Mouse (Mus musculus) forebrain, embryonic 14.5 days (tissue): Measurements from ENCODE around the gene Tgfbr2. TPM values are rescaled to one million over a fixed set of nuclear protein-coding genes. Genes with fewer than 3 reads are reported as not detected.

Source experiments
- ATAC-seq: fragments of 200-750 bp; cut with Nextera tagmentation; 2 replicates; pipeline ENCODE4 v1.8.0; 2017; ENCODE audit warnings: mild to moderate bottlenecking, moderate library complexity
- DNase-seq: peaks from one replicate; pipeline ENCODE4 v3.0.0-alpha.2; 2015; ENCODE audit warnings: low spot score
- H3K27ac ChIP-seq: fragments of 300-500 bp; sonication (generic); 2 replicates; pipeline ENCODE4 v1.5.1; 2014; ENCODE audit warnings: low read depth, mild to moderate bottlenecking, control low read depth, low read length, moderate library complexity
- H3K27me3 ChIP-seq: fragments of 300-500 bp; sonication (generic); replicated peaks from 2 replicates; pipeline ENCODE4 v1.6.1; 2014; ENCODE audit warnings: low read length, control low read depth, mixed read lengths; ENCODE audit not compliant: control insufficient read depth, insufficient read depth
- H3K36me3 ChIP-seq: fragments of 300-500 bp; sonication (generic); 2 replicates; pipeline ENCODE4 v1.6.1; 2014; ENCODE audit warnings: low read length, control low read depth; ENCODE audit not compliant: control insufficient read depth, insufficient read depth
- H3K4me1 ChIP-seq: fragments of 300-500 bp; sonication (generic); 2 replicates; pipeline ENCODE4 v1.6.1; 2014; ENCODE audit warnings: antibody characterized with exemption, low read length, control low read depth; ENCODE audit not compliant: control insufficient read depth, insufficient read depth
- H3K4me2 ChIP-seq: fragments of 300-500 bp; sonication (generic); 2 replicates; pipeline ENCODE4 v1.6.1; 2014; ENCODE audit warnings: mild to moderate bottlenecking, control low read depth, low read length
- H3K4me3 ChIP-seq: fragments of 300-500 bp; sonication (generic); 2 replicates; pipeline ENCODE4 v1.5.1; 2014; ENCODE audit warnings: low read depth, low read length, control low read depth
- H3K9ac ChIP-seq: fragments of 300-500 bp; sonication (generic); 2 replicates; pipeline ENCODE4 v1.6.1; 2014; ENCODE audit warnings: mild to moderate bottlenecking, low read length, control low read depth, moderate library complexity
- H3K9me3 ChIP-seq: fragments of 300-500 bp; sonication (generic); replicated peaks from 2 replicates; pipeline ENCODE4 v1.6.1; 2016; ENCODE audit warnings: low read length, control low read depth, mixed read lengths; ENCODE audit not compliant: control insufficient read depth
- WGBS: fragments of 180-500 bp; shearing (Covaris S2); extraction: QIAGEN DNeasy Blood & Tissue Kit; methylation state at CpG from one replicate; pipeline ENCODE4 v1.1.7; 2014; 5-methylcytosine and 5-hydroxymethylcytosine counted together
- polyA plus RNA-seq: library from polyadenylated mRNA; unstranded; fragments of >200 nt; fragmentation: Nextera tagmentation; extraction: Ambion mirVana; gene quantifications from 2 replicates; pipeline ENCODE4 v1.2.1, GENCODE M21; 2014

The Tgfbr2 gene
- polyA plus RNA-seq, 1 experiment from 2014 or later: 5.5 TPM

DNA sequence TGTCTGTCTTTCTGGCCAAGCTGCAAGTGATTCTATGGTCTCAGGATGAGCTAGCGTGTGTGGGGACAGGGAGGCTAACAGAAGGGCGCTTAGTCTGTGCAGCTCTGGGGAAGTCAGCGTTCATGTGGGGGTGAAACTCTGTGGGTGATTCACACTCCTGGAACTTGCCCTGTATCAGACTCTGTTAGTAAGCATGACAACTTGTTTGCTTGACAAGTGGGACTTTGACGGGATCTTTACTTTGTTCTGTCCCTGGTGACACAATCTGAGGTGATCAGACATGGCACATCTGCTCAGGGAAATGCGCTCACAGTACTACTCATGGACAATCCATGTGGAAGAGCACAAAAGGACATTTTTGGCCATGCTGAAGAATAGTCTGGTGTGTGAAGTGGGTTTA is 87.9 kb downstream of the Tgfbr2 start:
- no peak for ATAC-seq
- Histone ChIP-seq H3K4me3 (no peak overlapping the region), H3K4me2 (no peak overlapping the region), H3K27ac (no peak overlapping the region), H3K27me3 (no peaks in the 10 kb centered on the region), H3K9ac (no peak overlapping the region), H3K36me3 (no peaks in the 10 kb centered on the region), H3K9me3 (no peaks in the 10 kb centered on the region), H3K4me1 (peaks cover 4% of the 10 kb centered on the region; the same call in 1 of the 2 replicates)
- DNase-seq: no peak
- WGBS: 93% methylated on average over 5 of the region's 5 CpGs

DNA sequence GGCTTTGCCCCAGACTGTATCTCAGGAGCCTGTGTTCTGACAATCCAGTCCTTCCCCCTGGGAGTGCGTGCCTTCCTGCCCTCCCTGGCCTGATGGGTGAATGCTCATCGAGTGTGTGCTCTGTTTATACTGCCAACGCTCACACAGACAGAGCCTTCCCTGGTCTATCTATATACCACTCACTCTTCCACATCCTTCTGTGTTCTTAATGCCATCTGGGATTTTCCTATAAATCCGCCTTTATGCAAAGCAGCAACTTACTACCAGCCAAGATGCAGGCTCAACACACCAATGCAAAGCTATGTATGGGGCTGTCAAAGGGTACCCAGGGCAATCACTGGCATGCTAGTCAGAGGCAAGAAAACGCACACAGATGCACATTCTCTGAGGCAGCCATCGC is 89.2 kb downstream of the Tgfbr2 start:
- Histone ChIP-seq H3K4me1 (peaks cover 4% of the 10 kb centered on the region; the same call in 1 of the 2 replicates), H3K36me3 (no peaks in the 10 kb centered on the region), H3K4me2 (no peak overlapping the region), H3K4me3 (no peak overlapping the region), H3K9me3 (no peaks in the 10 kb centered on the region), H3K27ac (no peak overlapping the region), H3K27me3 (no peaks in the 10 kb centered on the region), H3K9ac (no peak overlapping the region)
- 82% methylated on average over 6 of the region's 6 CpGs for WGBS
- DNase-seq (peak; percentile 33), ATAC-seq (peak; percentile 37; the same call in 1 of the 2 replicates)

DNA sequence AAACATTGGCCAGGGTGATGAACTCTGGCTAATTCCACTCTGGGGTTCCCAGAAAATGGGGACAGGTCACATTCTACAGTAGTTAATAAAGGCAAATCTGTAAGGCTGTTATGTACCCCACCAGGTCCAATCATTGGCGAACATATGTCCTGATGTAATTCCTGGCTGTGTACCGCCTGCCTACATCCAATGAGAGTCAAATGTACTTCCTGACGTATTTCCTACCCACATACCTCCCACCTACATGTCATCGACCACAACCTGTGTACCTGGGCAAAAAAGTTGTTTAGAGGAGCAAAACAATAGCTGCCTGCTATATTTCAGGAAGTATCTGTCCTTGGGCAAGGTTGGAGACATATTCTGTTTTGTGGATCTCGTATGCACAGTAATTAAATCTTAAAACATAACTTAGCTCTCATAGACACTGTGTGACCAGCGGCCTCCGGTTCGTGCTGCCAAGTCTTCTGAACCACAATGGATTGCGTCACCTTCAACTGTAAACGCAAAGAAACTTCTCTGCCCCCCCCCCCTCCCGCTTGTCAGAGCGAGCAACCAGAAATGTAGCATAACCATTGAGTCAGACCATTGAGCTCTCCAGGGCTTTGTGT is 90.7 kb downstream of the Tgfbr2 start:
- no peaks in the 10 kb centered on the region for H3K36me3 ChIP-seq
- DNase-seq: no peak
- no peaks in the 10 kb centered on the region for H3K27me3 ChIP-seq
- no peak overlapping the region for H3K9ac ChIP-seq
- WGBS: 90% methylated on average over 12 of the region's 12 CpGs
- no peak overlapping the region for H3K4me3 ChIP-seq
- no peak overlapping the region for H3K27ac ChIP-seq
- no peaks in the 10 kb centered on the region for H3K9me3 ChIP-seq
- no peak for ATAC-seq
- no peak overlapping the region for H3K4me2 ChIP-seq
- H3K4me1 ChIP-seq: peaks cover 4% of the 10 kb centered on the region; the same call in 1 of the 2 replicates

DNA sequence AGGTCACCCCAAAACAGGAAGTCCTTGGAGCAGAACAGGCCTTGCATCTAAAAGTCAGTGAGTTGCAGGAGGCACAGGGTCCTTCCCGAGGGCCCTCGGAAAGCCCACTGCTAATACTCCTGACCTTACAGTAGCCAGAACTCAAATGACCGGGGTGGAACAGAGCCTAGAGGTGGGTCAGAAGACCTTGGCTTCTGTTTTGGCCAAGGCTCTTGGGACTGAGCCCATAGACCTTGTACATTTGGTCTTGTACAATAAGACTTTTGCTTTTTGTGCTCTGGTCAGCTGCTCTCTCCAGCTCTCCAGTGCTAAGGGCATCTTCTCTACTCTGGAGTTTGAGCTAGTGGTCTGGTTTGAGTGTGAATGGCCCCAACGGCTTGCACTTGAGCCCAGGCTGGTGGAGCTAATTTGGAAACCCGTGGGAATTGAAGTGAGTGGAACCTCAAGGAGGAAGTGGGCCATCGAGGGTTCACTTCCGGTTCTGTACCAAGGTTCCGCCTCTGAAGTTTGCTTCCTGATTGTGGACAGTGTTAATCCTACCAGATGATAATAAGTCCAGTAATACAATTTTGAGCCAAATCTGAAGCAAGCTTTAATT is 91.3 kb downstream of the Tgfbr2 start:
- H3K27me3 ChIP-seq: no peaks in the 10 kb centered on the region
- H3K4me3 ChIP-seq: no peak overlapping the region
- 89% methylated on average over 8 of the region's 8 CpGs for WGBS
- no peaks in the 10 kb centered on the region for H3K9me3 ChIP-seq
- H3K36me3 ChIP-seq: no peaks in the 10 kb centered on the region
- no peak for DNase-seq
- no peak overlapping the region for H3K4me2 ChIP-seq
- H3K4me1 ChIP-seq: peaks cover 4% of the 10 kb centered on the region; the same call in 1 of the 2 replicates
- no peak overlapping the region for H3K9ac ChIP-seq
- ATAC-seq: no peak
- no peak overlapping the region; the same call in 1 of the 2 replicates for H3K27ac ChIP-seq

DNA sequence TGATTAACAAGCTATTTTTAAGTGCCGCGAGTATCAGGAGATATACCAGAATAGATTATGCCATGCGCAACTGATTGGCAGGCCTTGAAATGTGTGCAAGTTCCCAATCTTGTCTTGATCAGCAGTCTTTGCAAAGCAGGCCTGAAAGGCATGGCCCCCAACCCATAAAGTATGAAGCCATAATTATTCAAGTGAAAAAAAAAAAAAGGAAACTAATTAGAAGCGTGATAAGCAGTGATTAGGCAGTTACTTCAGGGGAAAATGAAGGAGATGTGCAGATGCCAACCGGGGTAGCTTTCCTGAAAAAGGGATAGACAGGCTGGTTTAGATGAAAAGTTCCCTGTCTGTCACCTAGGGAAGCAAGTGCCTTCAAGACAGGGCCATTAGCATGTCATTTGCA is 91.9 kb downstream of the Tgfbr2 start:
- Histone ChIP-seq H3K9me3 (no peaks in the 10 kb centered on the region), H3K9ac (no peak overlapping the region), H3K36me3 (no peaks in the 10 kb centered on the region), H3K4me1 (peaks cover 4% of the 10 kb centered on the region; the same call in 1 of the 2 replicates), H3K4me3 (no peak overlapping the region), H3K27me3 (no peaks in the 10 kb centered on the region), H3K27ac (no peak overlapping the region), H3K4me2 (no peak overlapping the region)
- ATAC-seq (peak; percentile 20; the same call in 1 of the 2 replicates), DNase-seq (peak; percentile 41)
- WGBS: 51% methylated on average over 5 of the region's 5 CpGs

DNA sequence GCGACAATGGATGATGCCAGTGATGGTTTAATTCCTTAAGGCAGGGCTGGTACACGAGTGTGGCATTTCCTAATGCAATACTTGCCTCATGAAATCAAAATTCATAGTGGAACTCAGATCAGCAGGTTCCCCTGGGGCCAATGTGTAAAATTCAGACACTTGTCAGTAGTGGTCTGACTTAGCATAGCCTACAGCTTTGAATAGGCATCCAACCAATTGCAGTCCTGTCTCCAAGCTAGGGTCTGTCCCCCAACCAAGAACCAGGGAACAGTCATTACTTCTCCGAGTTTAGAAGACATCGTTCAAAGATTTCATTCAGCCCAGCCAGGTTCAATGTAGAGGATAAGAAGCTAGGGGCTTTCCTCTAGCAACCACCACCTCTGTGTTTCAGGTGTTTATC is 93.4 kb downstream of the Tgfbr2 start:
- ATAC-seq (no peak), DNase-seq (no peak)
- Histone ChIP-seq H3K9me3 (no peaks in the 10 kb centered on the region), H3K27me3 (no peaks in the 10 kb centered on the region), H3K9ac (no peak overlapping the region), H3K27ac (no peak overlapping the region), H3K36me3 (no peaks in the 10 kb centered on the region), H3K4me1 (peaks cover 4% of the 10 kb centered on the region; the same call in 1 of the 2 replicates), H3K4me2 (no peak overlapping the region), H3K4me3 (no peak overlapping the region)
- WGBS: 92% methylated on average over 4 of the region's 4 CpGs

DNA sequence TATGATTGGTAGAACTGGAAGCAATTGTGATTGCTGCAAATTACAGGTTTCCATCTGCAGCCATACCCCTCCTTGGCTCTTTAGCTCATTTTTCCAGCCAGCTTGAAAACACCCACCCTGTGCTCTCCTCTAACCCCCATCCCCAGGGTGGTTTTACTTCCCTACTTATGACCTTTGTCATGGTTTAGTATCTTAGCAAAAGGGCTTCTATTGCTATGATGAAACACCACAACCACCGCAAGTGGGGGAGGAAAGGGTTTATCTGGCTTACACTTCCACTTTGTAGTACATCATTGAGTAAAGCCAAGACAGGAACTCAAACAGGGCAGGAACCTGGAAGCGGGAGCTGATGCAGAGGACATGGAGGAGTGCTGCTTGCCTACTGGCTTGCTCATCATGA is 97.7 kb downstream of the Tgfbr2 start:
- H3K4me3 ChIP-seq: no peak overlapping the region
- 88% methylated on average over 2 of the region's 2 CpGs for WGBS
- H3K9ac ChIP-seq: no peak overlapping the region
- no peak overlapping the region for H3K27ac ChIP-seq
- H3K36me3 ChIP-seq: no peaks in the 10 kb centered on the region
- H3K4me2 ChIP-seq: no peak overlapping the region
- no peaks in the 10 kb centered on the region for H3K27me3 ChIP-seq
- no peak for ATAC-seq
- no peaks in the 10 kb centered on the region for H3K4me1 ChIP-seq
- H3K9me3 ChIP-seq: no peaks in the 10 kb centered on the region
- DNase-seq: no peak

DNA sequence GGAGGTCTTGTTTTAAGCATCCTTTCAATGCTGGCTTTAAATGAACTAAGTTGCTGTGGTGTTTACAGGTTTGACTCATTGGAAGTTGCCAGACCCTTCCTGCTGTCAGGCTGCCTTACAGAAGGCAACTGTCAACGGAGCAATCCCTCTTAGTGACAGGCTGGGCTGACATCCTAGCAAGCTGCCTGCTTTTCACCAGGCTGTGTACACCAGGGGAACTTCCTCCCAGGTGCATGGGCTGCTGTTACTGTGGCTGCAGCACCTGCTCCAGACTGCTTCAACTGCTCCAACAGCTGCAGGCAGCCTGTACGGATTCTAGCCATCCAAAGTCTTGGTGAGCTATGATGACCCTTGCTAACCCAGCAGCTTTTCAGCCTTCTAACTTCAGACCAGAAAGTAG is 98.2 kb downstream of the Tgfbr2 start:
- WGBS: 67% methylated on average over 2 of the region's 2 CpGs
- ATAC-seq (no peak), DNase-seq (peak; percentile 43)
- H3K4me3 ChIP-seq: no peak overlapping the region
- no peak overlapping the region for H3K4me2 ChIP-seq
- no peaks in the 10 kb centered on the region for H3K27me3 ChIP-seq
- no peak overlapping the region for H3K27ac ChIP-seq
- H3K36me3 ChIP-seq: no peaks in the 10 kb centered on the region
- no peaks in the 10 kb centered on the region for H3K9me3 ChIP-seq
- H3K9ac ChIP-seq: no peak overlapping the region
- H3K4me1 ChIP-seq: no peaks in the 10 kb centered on the region

DNA sequence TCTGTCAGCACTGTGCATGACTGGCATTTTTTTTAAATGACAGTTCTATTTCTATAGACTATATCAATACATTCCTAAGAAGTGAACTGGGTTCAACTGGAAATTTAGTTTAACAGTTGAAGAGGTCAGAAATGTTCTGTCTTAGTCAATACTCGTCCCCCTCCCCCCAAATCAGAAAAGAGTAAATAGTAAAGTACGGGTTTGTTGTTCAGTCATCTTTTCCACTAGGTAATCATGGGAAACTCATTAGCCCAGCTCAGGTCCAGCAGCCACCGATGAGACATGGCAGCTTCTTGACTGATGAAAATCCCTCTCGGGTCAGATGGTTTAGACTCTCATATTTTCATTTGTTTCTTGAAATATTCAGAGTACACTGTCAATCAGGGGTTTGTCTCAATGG is 99.0 kb downstream of the Tgfbr2 start:
- no peaks in the 10 kb centered on the region for H3K4me1 ChIP-seq

More for the DNA sequence above, 99.0 kb downstream of the Tgfbr2 start:
- no peak overlapping the region for H3K4me3 ChIP-seq
- H3K27me3 ChIP-seq: no peaks in the 10 kb centered on the region
- no peak for DNase-seq
- 85% methylated on average over 4 of the region's 4 CpGs for WGBS
- H3K27ac ChIP-seq: no peak overlapping the region
- no peak for ATAC-seq
- H3K36me3 ChIP-seq: no peaks in the 10 kb centered on the region
- H3K9ac ChIP-seq: no peak overlapping the region
- H3K4me2 ChIP-seq: no peak overlapping the region
- H3K9me3 ChIP-seq: no peaks in the 10 kb centered on the region
